Mouse (Mus musculus) CH12F3 (cell line): ENCODE measurements at regions not wholly inside any gene's neighbourhood (a gene's known extent, or its start where the extent isn't known, plus 50 kb on each side); places are given as distances from the start of the nearest gene placed in this dataset.

ENCODE experiments used
- in situ Hi-C: fragments of 300-500 bp; cut with MboI; formaldehyde crosslinking; loops from 2 replicates; pipeline ENCODE4 v1.14.3; 2020; ENCODE audit warnings: low sequenced_read_pairs

GRCm38 (mm10) chr15:37060831-37061230 lies 53.3 kb upstream of the Zfp706 start:
- in situ Hi-C loops: no loop called here
